Mouse (Mus musculus): ENCODE measurements around the gene Fsd2.

- no peak for TF ChIP-seq EP300 (IDR thresholded peaks at IDR 0.05; ENCODE audit: insufficient read depth, low read depth, low read length)
- TF ChIP-seq CTCF (IDR thresholded peaks at IDR 0.05): no peak
These were observed 77.1 kb downstream of the Fsd2 start for GRCm38 (mm10) chr7:81489649-81490048.

Data from heart, adult 2 months (tissue).